Mouse (Mus musculus) left cerebral cortex, adult 11 months (tissue): ENCODE results near the gene Enc1.
"Not testable (repeated sequence)": the region's sequence is repeated elsewhere in the genome, so short reads cannot be mapped to it uniquely, and the experiment has no call there.

Source experiments
- DNase-seq: peaks from one replicate; pipeline ENCODE4 v3.0.0; 2022; ENCODE audit warnings: low spot score

The Enc1 gene

GRCm38 (mm10) chr13:97251736-97252135, 10.8 kb downstream of the Enc1 start:
- no peak for DNase-seq

DNA sequence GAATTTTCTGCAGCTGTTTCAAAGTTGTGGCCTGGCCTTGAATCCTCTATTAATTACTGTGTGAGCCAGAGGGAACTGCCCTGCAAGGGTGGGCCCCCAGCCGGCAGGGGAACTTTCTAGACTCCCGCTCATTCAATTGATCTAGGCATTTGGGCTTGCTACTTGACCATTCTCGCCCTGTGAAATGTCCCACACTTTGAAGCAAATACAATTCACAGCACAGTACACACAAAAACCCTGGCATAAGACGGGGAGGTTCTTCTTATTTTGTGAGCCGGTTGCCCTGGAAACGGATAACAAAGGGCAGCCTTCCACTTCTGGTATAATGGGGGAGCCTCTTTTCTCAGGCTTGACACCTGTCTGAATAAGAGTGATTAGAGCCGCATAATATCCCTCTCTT, 11.6 kb downstream of the Enc1 start:
- DNase-seq, result no peak

DNA sequence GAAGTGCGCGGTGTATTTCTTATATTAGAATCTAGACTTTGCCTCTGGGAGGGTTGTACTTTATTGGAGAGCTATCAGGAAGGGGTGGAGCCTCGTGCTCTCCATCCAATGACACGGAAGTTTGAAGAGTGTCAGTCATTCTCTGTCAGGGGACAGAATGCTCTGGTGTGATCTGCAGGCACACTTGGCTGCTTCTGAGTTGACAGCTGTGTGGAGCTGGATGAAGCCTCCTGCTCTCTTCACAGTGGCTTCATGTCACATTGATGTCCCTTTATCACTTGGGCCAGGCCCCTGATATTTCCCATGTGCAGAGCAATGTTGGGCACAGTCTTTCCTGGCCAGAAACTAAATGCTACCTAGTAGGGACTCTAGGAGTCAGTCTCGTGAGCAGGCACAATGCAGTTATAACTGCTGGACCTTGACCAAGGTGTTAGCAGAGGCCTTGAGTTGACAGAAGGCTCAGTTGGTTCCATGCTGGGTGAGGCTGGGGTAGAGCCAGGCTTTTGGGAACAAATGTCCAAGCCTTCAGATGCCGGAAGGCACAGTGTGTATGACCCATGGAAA, 12.6 kb downstream of the Enc1 start:
- DNase-seq, result no peak

DNA sequence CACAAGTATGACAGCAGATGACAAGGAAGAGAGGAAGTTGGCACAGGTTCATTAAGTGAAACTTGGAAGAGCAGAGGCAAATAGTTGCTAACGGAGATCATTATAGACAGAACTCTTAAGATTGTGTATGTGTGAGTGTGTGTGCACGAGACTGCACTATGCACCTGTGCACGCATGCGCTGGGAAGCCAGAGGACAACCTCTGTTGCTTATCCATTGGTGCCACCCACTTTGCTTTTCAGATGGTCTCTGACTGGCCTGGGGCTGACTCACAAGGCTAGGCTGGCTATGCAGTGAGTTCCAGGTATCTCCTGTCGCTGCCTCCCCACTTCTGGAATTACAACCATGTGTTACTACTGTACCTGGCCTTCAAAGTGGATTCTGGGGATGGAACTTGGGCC, 13.1 kb downstream of the Enc1 start:
- DNase-seq, result no peak

DNA sequence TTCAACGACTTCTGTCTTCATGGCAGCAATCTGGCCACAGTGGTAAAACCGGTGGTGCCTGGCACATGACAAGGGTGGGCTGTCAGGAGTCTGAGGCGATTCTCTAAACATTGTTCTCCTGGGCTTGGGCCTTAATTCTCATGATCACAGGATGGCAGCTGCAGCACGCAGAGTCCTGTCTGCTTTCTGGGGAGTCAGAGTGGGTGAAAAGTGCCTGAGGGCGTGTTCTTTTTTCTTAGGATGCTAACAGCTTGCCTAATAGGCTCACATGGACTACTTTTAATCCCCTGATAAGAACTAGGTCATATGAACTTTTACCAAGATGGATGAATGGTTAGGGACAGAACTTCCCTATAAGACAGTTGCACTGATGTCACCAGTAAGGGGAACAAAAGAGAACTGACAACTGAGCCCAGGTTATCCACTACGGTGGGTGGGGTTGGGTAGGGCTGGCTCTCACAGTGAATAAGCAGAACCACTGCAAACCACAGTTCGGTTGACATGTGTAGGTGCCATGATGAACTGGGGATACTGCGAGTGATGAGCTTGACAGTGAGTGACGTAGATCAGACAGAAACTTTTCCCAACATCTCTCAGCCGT, 13.8 kb downstream of the Enc1 start:
- DNase-seq, result no peak

DNA sequence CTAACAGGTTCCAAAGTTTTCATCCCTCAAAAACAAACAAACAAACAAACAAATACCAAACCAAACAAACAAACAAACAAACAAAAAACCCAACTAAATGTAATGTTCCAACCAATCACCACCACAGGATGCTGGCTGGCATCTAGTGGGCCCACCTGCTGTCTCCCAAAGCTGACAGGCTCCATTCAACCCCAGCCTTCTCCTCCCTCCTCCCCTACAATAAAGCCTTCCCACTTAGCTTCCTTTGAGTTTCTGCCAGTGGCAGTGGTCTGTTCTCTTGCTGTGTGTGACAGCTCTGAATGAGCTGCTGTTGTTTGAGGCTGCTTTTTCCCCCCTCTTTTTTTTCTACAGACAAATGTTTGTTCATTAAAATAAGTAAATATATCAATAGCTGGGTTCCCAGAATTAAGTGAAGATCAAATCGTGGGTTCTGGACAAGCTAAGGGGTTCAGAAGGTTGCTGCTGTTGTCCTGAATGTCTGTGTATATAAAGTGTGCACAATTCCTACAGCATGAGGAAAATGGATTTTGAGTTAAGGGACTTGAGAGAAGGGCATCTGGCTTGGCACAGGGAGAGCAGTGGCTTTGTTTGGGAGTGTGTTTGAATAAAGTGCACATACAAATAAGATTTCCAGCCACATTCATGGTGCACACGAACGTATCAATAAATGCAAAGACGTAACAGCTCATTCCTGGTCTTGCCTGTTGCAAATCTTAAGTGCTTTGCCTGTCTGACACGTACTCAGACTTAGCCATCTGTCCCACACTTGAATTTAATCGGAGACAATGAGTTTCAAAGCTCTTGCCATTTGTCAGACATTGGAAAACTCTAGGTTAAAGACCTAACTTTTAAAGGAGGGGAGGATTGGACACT, 15.3 kb downstream of the Enc1 start:
- DNase-seq, result no peak

DNA sequence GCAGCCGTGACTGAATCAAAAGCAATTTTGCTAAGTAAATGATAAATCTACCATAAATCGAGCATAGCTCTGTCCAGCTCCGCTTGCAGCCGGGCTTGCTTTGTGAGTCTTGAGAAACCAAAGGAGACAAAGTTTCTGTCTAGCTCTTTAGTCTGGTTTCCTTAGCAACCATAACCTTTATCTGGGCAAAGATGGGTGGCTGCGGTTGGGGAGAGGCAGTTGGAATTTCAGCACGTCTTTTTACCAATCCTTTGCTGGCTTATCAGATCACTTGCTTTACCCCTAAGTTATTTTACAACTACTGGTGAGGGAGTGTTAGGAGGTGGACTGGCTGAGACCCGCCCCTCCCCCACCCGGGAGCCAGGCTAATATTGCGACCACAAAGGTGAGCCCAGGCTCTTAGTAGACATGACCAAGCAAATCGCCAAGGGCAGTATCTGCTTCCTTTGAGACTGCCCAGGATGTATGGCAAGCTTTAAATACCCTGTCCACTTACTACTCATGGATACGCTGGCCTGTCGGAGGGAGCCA, 16.0 kb downstream of the Enc1 start:
- no peak for DNase-seq

DNA sequence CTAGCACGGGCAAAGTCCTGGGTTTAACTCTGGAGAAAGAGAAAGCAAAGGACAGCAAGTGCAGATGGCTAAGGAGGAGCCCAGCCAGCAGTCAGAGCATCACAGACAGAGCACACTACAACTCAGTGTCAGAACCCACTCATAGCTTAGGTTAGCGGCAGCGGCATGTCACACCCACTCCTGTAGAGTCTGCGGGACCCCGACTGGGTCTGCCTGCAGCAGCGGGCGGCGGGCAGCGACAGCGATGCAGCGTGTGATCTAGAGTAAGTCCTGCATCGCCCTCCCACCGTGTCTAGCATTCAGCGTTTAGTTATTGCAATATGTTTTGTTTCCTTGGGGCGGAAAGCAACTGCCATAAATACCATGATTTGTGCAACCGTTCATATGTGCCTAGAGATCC, 18.4 kb downstream of the Enc1 start:
- DNase-seq, result no peak

DNA sequence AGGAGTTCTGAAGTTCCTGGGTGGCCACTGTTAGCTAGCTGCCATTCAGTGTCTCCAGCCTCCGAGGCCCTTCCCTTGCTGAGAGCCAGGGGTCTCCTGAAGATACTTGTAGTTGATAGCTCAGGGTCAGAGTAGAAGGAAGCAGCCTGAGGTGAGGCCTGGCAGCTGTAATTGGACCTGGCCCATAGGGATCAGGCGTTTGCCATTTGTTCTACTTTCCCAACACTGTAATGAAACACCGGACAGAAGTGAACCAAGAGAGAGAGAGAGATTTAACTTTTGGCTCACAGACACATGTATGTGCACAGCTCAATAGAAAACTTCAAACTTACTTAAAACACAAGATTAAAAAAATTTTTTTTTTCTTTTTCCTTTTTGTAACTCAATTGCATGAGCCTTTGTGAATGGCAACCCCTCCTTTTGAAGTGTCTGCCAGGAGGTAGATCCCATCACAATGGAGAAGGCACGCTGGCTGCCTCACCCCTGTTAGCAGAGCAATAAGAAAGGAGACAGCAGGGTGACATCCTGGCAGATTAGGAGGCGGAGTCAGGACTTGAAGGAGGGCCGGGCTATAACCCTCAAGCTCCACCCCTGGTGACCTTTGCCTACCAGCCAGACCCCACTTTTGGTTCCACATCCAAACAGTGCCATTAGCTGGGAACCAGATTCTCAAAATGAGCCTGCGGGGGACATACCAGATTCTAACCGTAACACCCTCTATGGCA, 19.7 kb downstream of the Enc1 start:
- DNase-seq, result no peak

DNA sequence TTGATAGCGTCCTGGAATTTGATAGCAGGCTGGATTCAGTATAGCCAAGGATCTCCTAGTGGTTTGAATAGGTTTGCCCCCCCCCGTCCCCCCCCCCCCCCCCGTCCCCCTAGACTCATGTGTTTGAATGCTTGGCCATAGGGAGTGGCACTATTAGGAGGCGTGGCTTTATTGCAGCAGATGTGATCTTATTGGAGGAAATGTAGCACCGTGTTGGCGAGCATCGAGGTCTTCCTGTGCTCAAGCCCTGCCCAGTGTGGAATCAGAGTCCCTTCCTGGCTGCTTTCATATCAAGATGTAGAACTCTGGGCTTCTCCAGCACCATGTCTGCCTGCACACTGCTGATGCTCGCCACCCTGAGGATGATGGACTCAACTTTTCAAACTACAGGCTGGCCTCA, 20.6 kb downstream of the Enc1 start:
- DNase-seq, result no peak

DNA sequence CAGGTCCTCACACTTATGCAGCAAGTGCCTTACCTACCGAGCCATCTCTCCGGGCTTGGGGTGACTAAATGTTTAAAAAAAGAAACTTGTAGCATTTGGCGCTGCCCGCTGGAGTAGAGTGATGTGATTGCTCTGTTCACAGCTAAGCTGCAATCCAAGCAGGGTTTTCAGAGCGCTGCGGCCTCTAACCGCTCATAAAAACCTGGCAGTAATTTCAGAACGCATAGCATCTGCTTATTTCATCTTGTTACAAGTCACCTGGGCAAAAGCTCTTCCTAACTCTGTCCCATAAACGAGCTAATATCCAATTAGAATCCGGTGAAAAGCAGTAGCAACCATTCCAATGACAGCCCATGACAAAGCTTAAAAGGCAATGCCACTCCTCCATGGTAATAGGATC, 21.8 kb downstream of the Enc1 start:
- DNase-seq, result no peak

- not testable (repeated sequence) for DNase-seq
Observed at GRCm38 (mm10) chr13:97265534-97265933, 24.6 kb downstream of the Enc1 start.

- no peak for DNase-seq
Observed at GRCm38 (mm10) chr13:97270723-97271122, 29.8 kb downstream of the Enc1 start.

DNA sequence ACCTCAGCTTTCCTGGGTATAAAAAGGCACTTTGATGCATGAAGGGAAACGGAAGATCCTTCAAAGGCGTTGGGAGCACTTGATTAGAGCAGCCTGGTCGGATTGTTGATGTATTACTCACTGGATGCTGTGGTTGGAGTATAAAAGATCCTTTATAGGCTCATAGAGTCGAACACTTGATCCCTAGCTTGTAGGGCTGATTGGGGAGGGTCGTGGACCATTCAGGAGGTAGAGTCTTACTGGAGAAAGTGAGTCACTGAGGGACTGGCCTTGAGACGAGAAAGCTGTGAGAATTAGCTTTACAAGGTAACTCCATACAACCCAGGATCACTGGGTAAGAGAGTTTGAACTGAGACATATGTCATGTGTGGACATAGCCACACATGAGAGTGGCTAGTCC, 30.7 kb downstream of the Enc1 start:
- no peak for DNase-seq

- no peak for DNase-seq
Observed at GRCm38 (mm10) chr13:97274757-97275156, 33.9 kb downstream of the Enc1 start.

GRCm38 (mm10) chr13:97275482-97275881, 34.6 kb downstream of the Enc1 start:
- no peak for DNase-seq

DNA sequence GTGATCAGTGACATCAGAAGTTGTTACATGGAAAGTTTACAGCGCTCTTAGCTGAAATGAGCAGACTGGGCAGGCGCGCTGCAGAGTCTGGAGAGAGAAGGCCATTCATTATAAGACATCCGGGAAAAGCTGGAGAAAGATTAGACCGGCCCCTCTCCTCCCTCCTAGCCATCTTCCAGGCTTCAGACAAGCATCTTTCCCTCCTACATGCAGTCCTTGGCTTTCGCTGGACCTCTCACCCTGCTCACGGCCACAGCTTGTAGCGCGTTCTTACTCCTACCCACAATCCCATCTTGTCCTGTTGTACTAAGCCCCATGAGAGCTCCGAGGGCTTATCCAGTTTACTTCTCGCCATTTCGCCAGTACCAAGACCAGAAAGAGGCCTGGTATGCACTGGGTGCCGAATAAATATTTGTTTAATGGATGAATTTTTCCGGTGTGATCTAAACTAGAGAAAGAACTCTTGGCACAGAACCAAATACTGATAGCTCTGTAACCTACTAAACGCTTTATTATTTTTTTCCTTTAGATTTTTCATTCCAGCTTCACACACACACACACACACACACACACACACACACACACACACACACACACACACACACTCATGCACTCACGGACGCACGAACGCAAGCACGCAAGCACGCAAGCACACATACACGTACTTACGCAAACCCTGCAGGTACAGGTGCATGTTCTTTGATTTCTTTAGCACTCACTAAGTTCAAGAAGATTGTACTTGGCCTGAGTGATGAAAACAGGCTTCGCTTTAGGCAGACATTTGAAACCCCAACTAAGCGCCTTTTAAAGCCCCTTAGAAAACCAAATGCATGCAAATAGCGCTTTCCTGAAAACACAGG, 41.4 kb downstream of the Enc1 start:
- no peak for DNase-seq

- no peak for DNase-seq
Observed at GRCm38 (mm10) chr13:97282911-97283281, 42.0 kb downstream of the Enc1 start.

- DNase-seq, result no peak
Observed at GRCm38 (mm10) chr13:97287046-97287445, 46.1 kb downstream of the Enc1 start.

GRCm38 (mm10) chr13:97290747-97291146, 49.8 kb downstream of the Enc1 start:
- DNase-seq, result no peak

- DNase-seq, result no peak
Observed at GRCm38 (mm10) chr13:97291354-97291753, 50.4 kb downstream of the Enc1 start.

DNA sequence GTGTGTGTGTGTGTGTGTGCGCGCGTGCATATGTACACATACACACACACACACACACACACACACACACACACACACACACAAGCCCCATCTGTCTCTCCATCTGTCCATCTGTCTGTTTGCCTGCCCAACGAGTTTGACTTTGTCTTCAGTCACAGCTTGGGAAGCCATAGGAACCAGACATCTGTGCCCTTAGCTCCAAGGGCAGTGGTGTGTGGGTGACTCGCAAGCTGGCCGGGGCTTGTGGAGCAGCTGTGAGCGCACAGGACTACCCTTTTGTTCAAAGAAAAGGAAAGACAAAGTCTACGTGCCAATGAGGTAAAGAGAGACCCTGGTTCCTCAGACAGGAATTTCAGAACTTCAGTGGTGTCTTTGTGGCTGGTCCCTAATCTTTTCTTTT, 51.1 kb downstream of the Enc1 start:
- no peak for DNase-seq
